Mouse (Mus musculus): Measurements from ENCODE around the gene Ctsk.

- TF ChIP-seq GATA1 (IDR thresholded peaks at IDR 0.05; ENCODE audit: borderline replicate concordance, low read length) (no peak), FLI1 (IDR thresholded peaks at IDR 0.05; ENCODE audit: low read length) (no peak)
Observed at GRCm38 (mm10) chr3:95542981-95543380, 43.9 kb downstream of the Ctsk start.

All from megakaryocyte, embryonic 14.5 days (primary cell).